Mouse (Mus musculus): ENCODE results near the gene Rnf212. TPM values are rescaled to one million over a fixed set of nuclear protein-coding genes. Genes with fewer than 3 reads are reported as not detected.

Rnf212 gene
- polyA plus RNA-seq, 2 experiments from 2014 or later: not detected

Other genes starting within 250 kb of the Rnf212 start
- gene Cplx1, start 225.0 kb downstream of the Rnf212 start, polyA plus RNA-seq (2017; shearing (Covaris generic)): not detected
- 10 to 100 TPM; 66.0 to 73.0 TPM for gene Gak, start 145.2 kb downstream of the Rnf212 start, polyA plus RNA-seq (2017; shearing (Covaris generic))
- gene Tmem175, start 145.2 kb downstream of the Rnf212 start, polyA plus RNA-seq (2017; shearing (Covaris generic)): 10 to 100 TPM; 36.5 to 39.2 TPM
- gene Idua, start 114.7 kb downstream of the Rnf212 start, polyA plus RNA-seq (2017; shearing (Covaris generic)): 1 to 10 TPM; 8.8 to 9.8 TPM
- gene Dgkq, start 105.3 kb downstream of the Rnf212 start, polyA plus RNA-seq (2017; shearing (Covaris generic)): 1 to 10 TPM; 4.4 to 4.5 TPM
- under 1 TPM in 1 of 2 experiments, not detected in 1; 0.31 TPM for gene Slc26a1, start 99.4 kb downstream of the Rnf212 start, polyA plus RNA-seq (2017; shearing (Covaris generic))
- not detected for gene Fgfrl1, start 82.6 kb downstream of the Rnf212 start, polyA plus RNA-seq (2017; shearing (Covaris generic))
- not detected for gene Tmed11, start 20.4 kb upstream of the Rnf212 start, polyA plus RNA-seq (2017; shearing (Covaris generic))
- gene Vmn2r8, start 33.9 kb upstream of the Rnf212 start, polyA plus RNA-seq (2017; shearing (Covaris generic)): not detected
- gene Vmn2r9, start 77.6 kb upstream of the Rnf212 start, polyA plus RNA-seq (2017; shearing (Covaris generic)): under 1 TPM in 1 of 2 experiments, not detected in 1; 0.26 TPM
- gene Vmn2r10, start 231.5 kb upstream of the Rnf212 start, polyA plus RNA-seq (2017; shearing (Covaris generic)): not detected